Mouse (Mus musculus) MN1 (cell line): Measurements from ENCODE around the gene Olfr592.
"Not testable (repeated sequence)": the region's sequence is repeated elsewhere in the genome, so short reads cannot be mapped to it uniquely, and the experiment has no call there.

Experiments
- DNase-seq: peaks from one replicate; pipeline ENCODE4 v3.0.0-alpha.2; 2016; ENCODE audit warnings: low spot score

Olfr592 gene

GRCm38 (mm10) chr7:103184503-103184902 lies at the start of gene Olfr592:
Olfr592 (plus strand) TSS chr7:103184803.
- DNase-seq = not testable (repeated sequence)

- DNase-seq = no peak
Observed at GRCm38 (mm10) chr7:103140579-103140978, 44.0 kb upstream of the Olfr592 start, which contains the start of gene Olfr588-ps1. Olfr588-ps1 (plus strand) TSS chr7:103140879.

- DNase-seq = no peak
Observed at GRCm38 (mm10) chr7:103156256-103156655, 28.3 kb upstream of the Olfr592 start, which contains the start of gene Olfr589. Olfr589 (minus strand) TSS chr7:103156356.

- DNase-seq = no peak
Observed at GRCm38 (mm10) chr7:103169697-103170096, 14.9 kb upstream of the Olfr592 start.

GRCm38 (mm10) chr7:103178240-103178639 lies 6.4 kb upstream of the Olfr592 start, which contains the start of gene Olfr591:
Olfr591 (minus strand) TSS chr7:103178340.
- DNase-seq = no peak

- DNase-seq = no peak
Observed at GRCm38 (mm10) chr7:103211562-103211961, 27.0 kb downstream of the Olfr592 start, which contains the start of gene Olfr593. Olfr593 (plus strand) TSS chr7:103211862.

GRCm38 (mm10) chr7:103212050-103212449 lies 27.4 kb downstream of the Olfr592 start:
- DNase-seq = not testable (repeated sequence)

- no peak for DNase-seq
Observed at GRCm38 (mm10) chr7:103216696-103217095, 32.1 kb downstream of the Olfr592 start, which contains the start of gene Olfr594. Olfr594 (plus strand) TSS chr7:103216996.
